ENCODE assay signal across 24 mouse cellular contexts in genomic region chr7:34644591-34644990, GRCm38 (mm10). TPM values are rescaled to one million over a fixed set of nuclear protein-coding genes. Genes with fewer than 3 reads are reported as not detected.
A peak's percentile ranks its signal among the peaks of the same experiment; 100 is the strongest.
DNase-seq lines count a peak whose midpoint lies in the region; ATAC-seq and TF ChIP-seq lines count a peak whose summit lies in the region.
"Had no signal": no experiment of that assay in that cellular context is flagged by ENCODE, and none has a peak within 500 bp of the region (broad histone marks: within the 10 kb centered on the region; RNA-seq: fewer than 3 reads in every experiment).

No protein-coding gene starts in this region.

- TF ChIP-seq EP300 in CH12.LX (IDR thresholded peaks at IDR 0.05; ENCODE audit: low read length): no peak

- peaks cover 76% of the 10 kb centered on the region for H3K36me3 ChIP-seq in embryonic facial prominence, embryonic 15.5 days
- H3K36me3 ChIP-seq in embryonic facial prominence, embryonic 10.5 days (replicated peaks): peaks cover 100% of the 10 kb centered on the region
- H3K36me3 ChIP-seq in limb, embryonic 12.5 days: peaks cover 100% of the 10 kb centered on the region
- peaks cover 100% of the 10 kb centered on the region for H3K36me3 ChIP-seq in limb, embryonic 10.5 days
- peaks cover 53 to 91% of the 10 kb centered on the region in 2 experiments for H3K36me3 ChIP-seq in CH12.LX (replicated peaks in 1 of 2; ENCODE audit: control insufficient read depth in 1 of 2, insufficient read depth in 1 of 2, low read length in 1 of 2)
- peaks cover 22% of the 10 kb centered on the region; the same call in 1 of the 2 replicates for H3K36me3 ChIP-seq in hindbrain, postnatal 0 days (ENCODE audit: insufficient read depth, low read length)

- H3K4me2 ChIP-seq in embryonic facial prominence, embryonic 15.5 days (replicated peaks): no peak overlapping the region
- H3K4me2 ChIP-seq in limb, embryonic 12.5 days: no peak overlapping the region
- no peak overlapping the region for H3K4me2 ChIP-seq in CH12.LX (ENCODE audit: insufficient read depth, low read depth, poor library complexity, severe bottlenecking)
- no peak overlapping the region for H3K4me2 ChIP-seq in hindbrain, postnatal 0 days (ENCODE audit: low read depth, low read length)
- H3K4me2 ChIP-seq: embryonic facial prominence, embryonic 13.5 days; forebrain, embryonic 13.5 days; heart, embryonic 13.5 days; intestine, embryonic 15.5 days had no signal

- H3K27me3 ChIP-seq in embryonic facial prominence, embryonic 15.5 days: no peaks in the 10 kb centered on the region
- no peaks in the 10 kb centered on the region for H3K27me3 ChIP-seq in embryonic facial prominence, embryonic 10.5 days (replicated peaks; ENCODE audit: low read depth, poor library complexity, severe bottlenecking)
- H3K27me3 ChIP-seq in limb, embryonic 12.5 days: no peaks in the 10 kb centered on the region
- no peaks in the 10 kb centered on the region for H3K27me3 ChIP-seq in limb, embryonic 10.5 days (ENCODE audit: low read depth, poor library complexity, severe bottlenecking)
- H3K27me3 ChIP-seq in CH12.LX (replicated peaks): no peaks in the 10 kb centered on the region
- no peaks in the 10 kb centered on the region for H3K27me3 ChIP-seq in hindbrain, postnatal 0 days (ENCODE audit: insufficient read depth, low read length)
- H3K27me3 ChIP-seq: embryonic facial prominence, embryonic 13.5 days; forebrain, embryonic 13.5 days; heart, embryonic 13.5 days; intestine, embryonic 15.5 days; Patski had no signal

- in situ Hi-C loops in CH12.LX (cut with MboI; ENCODE audit: low pct_ligation_motif_present, low pct_unique_long_range_greater_than_20kb, low sequenced_read_pairs): no loop called here

- 0 out of 2 replicates have a peak overlapping the region, but pooled peaks have one; percentile 52 for H3K27ac ChIP-seq in embryonic facial prominence, embryonic 15.5 days (replicated peaks)
- no peak overlapping the region for H3K27ac ChIP-seq in embryonic facial prominence, embryonic 10.5 days (replicated peaks)
- H3K27ac ChIP-seq in limb, embryonic 12.5 days: 0 out of 2 replicates have a peak overlapping the region, but pooled peaks have one; percentile 50
- H3K27ac ChIP-seq in limb, embryonic 10.5 days: no peak overlapping the region
- H3K27ac ChIP-seq in CH12.LX (ENCODE audit: insufficient read depth, low read depth): no peak overlapping the region
- no peak overlapping the region for H3K27ac ChIP-seq in hindbrain, postnatal 0 days
- H3K27ac ChIP-seq: forebrain, embryonic 13.5 days; heart, embryonic 13.5 days; intestine, embryonic 15.5 days had no signal

- 81% methylated on average over 18 of the region's 18 CpGs for WGBS in embryonic facial prominence, embryonic 15.5 days
- WGBS in embryonic facial prominence, embryonic 10.5 days: 92% methylated on average over 18 of the region's 18 CpGs
- 85% methylated on average over 18 of the region's 18 CpGs for WGBS in limb, embryonic 12.5 days
- 93% methylated on average over 18 of the region's 18 CpGs for WGBS in limb, embryonic 10.5 days
- WGBS in hindbrain, postnatal 0 days: 55% methylated on average over 18 of the region's 18 CpGs

- TF ChIP-seq RAD21 in CH12.LX (IDR thresholded peaks at IDR 0.05; ENCODE audit: low read depth, low read length): no peak

- H3K79me2 ChIP-seq in CH12.LX (replicated peaks; ENCODE audit: control insufficient read depth, extremely low read depth, insufficient read depth, poor library complexity, severe bottlenecking): no peaks in the 10 kb centered on the region

- dilution Hi-C loops in CH12.LX (cut with MboI; ENCODE audit: extremely low pct_ligation_motif_present, extremely low pct_unique_long_range_greater_than_20kb, low sequenced_read_pairs): no loop called here

- peaks cover 52% of the 10 kb centered on the region for H3K4me1 ChIP-seq in embryonic facial prominence, embryonic 15.5 days
- H3K4me1 ChIP-seq in embryonic facial prominence, embryonic 10.5 days: no peaks in the 10 kb centered on the region
- peaks cover 26% of the 10 kb centered on the region for H3K4me1 ChIP-seq in limb, embryonic 12.5 days (replicated peaks)
- H3K4me1 ChIP-seq in limb, embryonic 10.5 days: peaks cover 4% of the 10 kb centered on the region
- peaks cover 22 to 84% of the 10 kb centered on the region in 2 experiments for H3K4me1 ChIP-seq in CH12.LX (ENCODE audit: control insufficient read depth in 1 of 2, insufficient read depth in 2 of 2)
- H3K4me1 ChIP-seq in hindbrain, postnatal 0 days (ENCODE audit: insufficient read depth, low read length): no peaks in the 10 kb centered on the region; the same call in 1 of the 2 replicates
- H3K4me1 ChIP-seq: intestine, embryonic 15.5 days had no signal

- no peak for TF ChIP-seq CTCF in CH12.LX (conservative IDR thresholded peaks at IDR 0.05 in 1 of 2, IDR thresholded peaks at IDR 0.05 in 1 of 2; ENCODE audit: low read depth in 2 of 2, low read length in 2 of 2)
- peak; percentile 15; the same call in 1 of the 2 replicates for TF ChIP-seq CTCF in hindbrain, postnatal 0 days (IDR thresholded peaks at IDR 0.05; ENCODE audit: low read depth)

- H3K9ac ChIP-seq in embryonic facial prominence, embryonic 15.5 days: no peak overlapping the region
- no peak overlapping the region for H3K9ac ChIP-seq in limb, embryonic 12.5 days (replicated peaks)
- H3K9ac ChIP-seq in CH12.LX (ENCODE audit: insufficient read depth, low read depth): no peak overlapping the region
- H3K9ac ChIP-seq in hindbrain, postnatal 0 days (replicated peaks; ENCODE audit: low read length): no peak overlapping the region
- H3K9ac ChIP-seq: forebrain, embryonic 13.5 days; forebrain, postnatal 0 days; heart, embryonic 13.5 days; intestine, embryonic 15.5 days had no signal

- no peak for ATAC-seq in embryonic facial prominence, embryonic 15.5 days (ENCODE audit: insufficient number of reproducible peaks, low FRiP score, low TSS enrichment, low read depth)
- no peak for ATAC-seq in limb, embryonic 12.5 days (ENCODE audit: insufficient number of reproducible peaks, insufficient read depth, low FRiP score, low TSS enrichment, low read depth)
- ATAC-seq in hindbrain, postnatal 0 days: no peak; the same call in 1 of the 2 replicates
- ATAC-seq: activated CD4-positive, CD25-positive, alpha-beta regulatory T cell, adult 4 months; CD4-positive, CD25-positive, alpha-beta regulatory T cell, adult 4 months; forebrain, postnatal 0 days; intestine, embryonic 15.5 days; Patski had no signal

- TF ChIP-seq POLR2A in CH12.LX (IDR thresholded peaks at IDR 0.05; ENCODE audit: low read depth, low read length): no peak

- no peaks in the 10 kb centered on the region for H3K9me3 ChIP-seq in embryonic facial prominence, embryonic 15.5 days (replicated peaks)
- H3K9me3 ChIP-seq in embryonic facial prominence, embryonic 10.5 days: no peaks in the 10 kb centered on the region
- H3K9me3 ChIP-seq in limb, embryonic 12.5 days: no peaks in the 10 kb centered on the region
- no peaks in the 10 kb centered on the region for H3K9me3 ChIP-seq in limb, embryonic 10.5 days (replicated peaks)
- peaks cover 21% of the 10 kb centered on the region for H3K9me3 ChIP-seq in CH12.LX (replicated peaks; ENCODE audit: low read length)
- no peaks in the 10 kb centered on the region for H3K9me3 ChIP-seq in hindbrain, postnatal 0 days (ENCODE audit: low read length)
- H3K9me3 ChIP-seq: embryonic facial prominence, embryonic 13.5 days; forebrain, embryonic 13.5 days; heart, embryonic 13.5 days; intestine, embryonic 15.5 days had no signal

- DNase-seq in embryonic facial prominence, embryonic 10.5 days (ENCODE audit: low spot score): no peak
- no peak for DNase-seq in limb, embryonic 10.5 days (ENCODE audit: low spot score)
- DNase-seq in CH12.LX (ENCODE audit: extremely low read depth): peak; percentile 50
- peak; percentile 53 for DNase-seq in hindbrain, postnatal 0 days (ENCODE audit: low spot score)
- DNase-seq in cerebellum, postnatal 4 days (ENCODE audit: low spot score in 2 of 2): no peak
- DNase-seq in ovary, postnatal 10 days (ENCODE audit: low spot score): no peak
- DNase-seq: adrenal gland, postnatal 14 days; B cell, adult 2 months; cerebellum, adult 2 months; cerebellum, postnatal 10 days; forebrain, postnatal 0 days; gastrocnemius, postnatal 36 days; heart, adult 11 months; heart, postnatal 36 days had no signal

- no peak overlapping the region for H3K4me3 ChIP-seq in embryonic facial prominence, embryonic 15.5 days (replicated peaks)
- no peak overlapping the region for H3K4me3 ChIP-seq in embryonic facial prominence, embryonic 10.5 days
- H3K4me3 ChIP-seq in limb, embryonic 12.5 days (replicated peaks): no peak overlapping the region
- no peak overlapping the region for H3K4me3 ChIP-seq in limb, embryonic 10.5 days
- peak overlapping the region in 1 of 3 experiments; percentile 42 for H3K4me3 ChIP-seq in CH12.LX (replicated peaks in 1 of 3; ENCODE audit: low read depth in 2 of 3, low read length in 2 of 3, poor library complexity in 1 of 3)
- H3K4me3 ChIP-seq in hindbrain, postnatal 0 days (ENCODE audit: low read length): no peak overlapping the region
- H3K4me3 ChIP-seq: embryonic facial prominence, embryonic 13.5 days; forebrain, embryonic 13.5 days; heart, embryonic 13.5 days; intestine, embryonic 15.5 days had no signal

TF ChIP-seq in CH12.LX, 34 proteins besides CTCF, POLR2A, EP300 and RAD21 (continues in another document):
- TF ChIP-seq USF1 (IDR thresholded peaks at IDR 0.05; ENCODE audit: low read depth, low read length) (no peak), SIN3A (IDR thresholded peaks at IDR 0.05; ENCODE audit: low read length) (no peak), SMC3 (IDR thresholded peaks at IDR 0.05; ENCODE audit: low read depth, low read length) (no peak), MAX (IDR thresholded peaks at IDR 0.05; ENCODE audit: low read length) (no peak), ELF1 (IDR thresholded peaks at IDR 0.05; ENCODE audit: low read depth, low read length) (no peak), POLR2AphosphoS2 (IDR thresholded peaks at IDR 0.05; ENCODE audit: low read depth, low read length) (no peak), MYC (IDR thresholded peaks at IDR 0.05; ENCODE audit: low read depth, low read length) (no peak), MEF2A (IDR thresholded peaks at IDR 0.05; ENCODE audit: borderline replicate concordance, low read depth, low read length) (no peak), TCF12 (IDR thresholded peaks at IDR 0.05; ENCODE audit: low read depth, low read length) (no peak)

RNA-seq across cellular contexts. Expression of gene Kctd15, which starts 11.9 kb away (rescaled TPM):
- 37.7 and 39.1 TPM in 2 replicates for polyA plus RNA-seq in embryonic facial prominence, embryonic 15.5 days (2015; fragmentation: Nextera tagmentation; extraction: Ambion mirVana)
- 61.1 and 63.8 TPM in 2 replicates for polyA plus RNA-seq in embryonic facial prominence, embryonic 10.5 days (2016; fragmentation: Nextera tagmentation; extraction: Ambion mirVana)
- 63.8 and 66.6 TPM in 2 replicates for polyA plus RNA-seq in limb, embryonic 12.5 days (2016; fragmentation: Nextera tagmentation; extraction: Ambion mirVana)
- polyA plus RNA-seq in limb, embryonic 10.5 days (2016; fragmentation: Nextera tagmentation; extraction: Ambion mirVana): 69.0 and 72.2 TPM in 2 replicates
- total RNA-seq in CH12.LX (2012; rRNA removed): 16.4 and 21.6 TPM in 2 replicates
- 20.4 and 24.0 TPM in 2 replicates for total RNA-seq in CH12.LX (2014; rRNA removed)
- 34.9 and 39.0 TPM in 2 replicates for polyA plus RNA-seq in CH12.LX (2012; ENCODE audit: insufficient read length, low read depth)
- 58.7 and 59.7 TPM in 2 replicates for total RNA-seq in hindbrain, postnatal 0 days (2014; rRNA removed)
- polyA plus RNA-seq in hindbrain, postnatal 0 days (2015; fragmentation: Nextera tagmentation; extraction: Ambion mirVana): 12.6 and 13.2 TPM in 2 replicates
- total RNA-seq: MEL had no signal
- polyA plus RNA-seq: activated CD4-positive, CD25-positive, alpha-beta regulatory T cell, adult 4 months; CD4-positive, CD25-positive, alpha-beta regulatory T cell, adult 4 months had no signal

Comparison
In these comparisons a context has a peak if more than half of its experiments do, and no peak if none do; other contexts are left out.
1. H3K27ac ChIP-seq: peak in embryonic facial prominence, embryonic 15.5 days (single experiment) and limb, embryonic 12.5 days (single experiment); none in embryonic facial prominence, embryonic 10.5 days (single experiment), limb, embryonic 10.5 days (single experiment), CH12.LX (single experiment) and hindbrain, postnatal 0 days (single experiment).
2. DNase-seq: peak in CH12.LX (single experiment) and hindbrain, postnatal 0 days (single experiment); none in embryonic facial prominence, embryonic 10.5 days (single experiment), limb, embryonic 10.5 days (single experiment), cerebellum, postnatal 4 days (0 of 2) and ovary, postnatal 10 days (single experiment).